Mouse (Mus musculus) ovary, postnatal 10 days (tissue): ENCODE results near the gene Olfr661.

Experiments
- DNase-seq: peaks from one replicate; pipeline ENCODE4 v3.0.0; 2022; ENCODE audit warnings: low spot score

Gene Olfr661

GRCm38 (mm10) chr7:104686201-104686600 is at the start of gene Olfr661:
TSS of gene Olfr661 (plus strand) at chr7:104686501.
- no peak for DNase-seq

DNA sequence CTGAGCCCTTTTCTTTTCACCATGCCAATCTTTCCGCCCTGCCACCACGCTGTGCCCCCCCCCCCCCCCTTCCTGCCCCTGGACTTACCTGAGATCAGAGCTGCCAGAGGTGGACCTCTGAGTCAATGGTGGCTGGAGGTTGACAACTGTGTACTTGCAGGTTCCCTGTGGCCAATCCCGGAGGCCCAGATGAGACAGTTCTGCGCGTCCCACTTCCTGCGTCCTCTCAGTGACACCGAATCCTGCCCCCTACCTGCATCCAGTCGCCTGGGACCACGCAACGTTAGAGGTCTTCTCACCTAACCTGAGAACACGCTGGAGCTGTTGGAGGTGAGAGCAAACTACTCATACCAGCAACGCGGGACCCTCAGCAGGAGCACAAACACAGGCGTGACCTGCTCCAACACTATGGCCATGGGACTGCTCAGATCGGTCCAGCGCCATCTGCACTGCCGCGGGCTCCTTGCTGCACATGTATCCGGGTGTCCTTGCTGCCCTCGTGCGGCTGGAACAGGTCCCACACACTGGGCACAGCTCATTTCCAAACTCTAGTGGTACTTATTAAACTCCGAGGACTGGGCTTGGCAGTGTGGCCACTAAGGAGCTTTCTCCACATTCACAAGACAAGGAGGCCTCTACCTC is 39.3 kb upstream of the Olfr661 start, which contains the start of gene Olfr658:
TSS of gene Olfr658 (minus strand) at position 465 of the 642 bp plus-strand sequence.
- DNase-seq, result no peak

- DNase-seq, result no peak
Observed at GRCm38 (mm10) chr7:104666453-104666852, 19.8 kb upstream of the Olfr661 start, which contains the start of gene Olfr659. TSS of gene Olfr659 (plus strand) at chr7:104666753.
